Mouse (Mus musculus) midbrain, embryonic 11.5 days (tissue): ENCODE measurements around the gene Zbtb7b. TPM values are rescaled to one million over a fixed set of nuclear protein-coding genes. Genes with fewer than 3 reads are reported as not detected.

Experiments
- ATAC-seq: fragments of 200-750 bp; cut with Nextera tagmentation; 2 replicates; pipeline ENCODE4 v1.8.0; 2017; ENCODE audit warnings: moderate TSS enrichment, moderate library complexity; ENCODE audit not compliant: low FRiP score
- DNase-seq: peaks from one replicate; pipeline ENCODE4 v3.0.0; 2015; ENCODE audit warnings: low spot score; ENCODE audit errors: missing footprints
- H3K27ac ChIP-seq: fragments of 300-500 bp; sonication (generic); 2 replicates; pipeline ENCODE4 v1.5.1; 2014; ENCODE audit warnings: low read depth, low read length
- H3K27me3 ChIP-seq: fragments of 300-500 bp; sonication (generic); 2 replicates; pipeline ENCODE4 v1.6.1; 2014; ENCODE audit warnings: mild to moderate bottlenecking, low read length, moderate library complexity, mixed read lengths; ENCODE audit not compliant: control insufficient read depth, insufficient read depth
- H3K36me3 ChIP-seq: fragments of 300-500 bp; sonication (generic); 2 replicates; pipeline ENCODE4 v1.6.1; 2014; ENCODE audit warnings: mild to moderate bottlenecking, low read length, moderate library complexity, mixed read lengths; ENCODE audit not compliant: control insufficient read depth, insufficient read depth
- H3K4me1 ChIP-seq: fragments of 300-500 bp; sonication (generic); 2 replicates; pipeline ENCODE4 v1.6.1; 2014; ENCODE audit warnings: low read length; ENCODE audit not compliant: control insufficient read depth, insufficient read depth
- H3K4me2 ChIP-seq: fragments of 300-500 bp; sonication (generic); 2 replicates; pipeline ENCODE4 v1.6.1; 2014; ENCODE audit warnings: mild to moderate bottlenecking, moderate library complexity
- H3K4me3 ChIP-seq: fragments of 300-500 bp; sonication (generic); 2 replicates; pipeline ENCODE4 v1.5.1; 2014; ENCODE audit warnings: low read depth, low read length
- H3K9ac ChIP-seq: fragments of 300-500 bp; sonication (generic); 2 replicates; pipeline ENCODE4 v1.6.1; 2014; ENCODE audit warnings: low read length
- H3K9me3 ChIP-seq: fragments of 300-500 bp; sonication (generic); 2 replicates; pipeline ENCODE4 v1.6.1; 2016; ENCODE audit warnings: low read length; ENCODE audit not compliant: control insufficient read depth
- WGBS: fragments of 180-500 bp; shearing (Covaris S2); extraction: QIAGEN DNeasy Blood & Tissue Kit; methylation state at CpG from one replicate; pipeline ENCODE4 v1.1.7; 2014; 5-methylcytosine and 5-hydroxymethylcytosine counted together
- polyA plus RNA-seq: library from polyadenylated mRNA; unstranded; fragments of >200 nt; fragmentation: Nextera tagmentation; extraction: Ambion mirVana; gene quantifications from 2 replicates; pipeline ENCODE4 v1.2.1, GENCODE M21; 2014

Gene Zbtb7b
- polyA plus RNA-seq, 1 experiment from 2014 or later, result 0.27 TPM

- DNase-seq, result no peak
- no peaks in the 10 kb centered on the region for H3K36me3 ChIP-seq
- no peak overlapping the region for H3K4me3 ChIP-seq
- 94% methylated on average over 18 of the region's 18 CpGs for WGBS
- no peaks in the 10 kb centered on the region for H3K27me3 ChIP-seq
- H3K27ac ChIP-seq, result no peak overlapping the region
- H3K4me1 ChIP-seq, result peaks cover 21% of the 10 kb centered on the region
- ATAC-seq, result no peak
- H3K9me3 ChIP-seq, result no peaks in the 10 kb centered on the region
- H3K9ac ChIP-seq, result no peak overlapping the region
- H3K4me2 ChIP-seq, result no peak overlapping the region
Observed at GRCm38 (mm10) chr3:89380711-89381110, 13.9 kb downstream of the Zbtb7b start.

GRCm38 (mm10) chr3:89380291-89380690 lies 14.3 kb downstream of the Zbtb7b start:
- Histone ChIP-seq H3K36me3 (no peaks in the 10 kb centered on the region), H3K4me1 (peaks cover 18% of the 10 kb centered on the region), H3K4me2 (no peak overlapping the region), H3K27me3 (no peaks in the 10 kb centered on the region), H3K27ac (no peak overlapping the region), H3K9ac (no peak overlapping the region), H3K9me3 (no peaks in the 10 kb centered on the region), H3K4me3 (no peak overlapping the region)
- DNase-seq, result no peak
- 95% methylated on average over 14 of the region's 14 CpGs for WGBS
- ATAC-seq, result no peak

- 87% methylated on average over 31 of the region's 31 CpGs for WGBS
- Histone ChIP-seq H3K4me3 (0 out of 2 replicates have a peak overlapping the region, but pooled peaks have one; percentile 41), H3K36me3 (no peaks in the 10 kb centered on the region)
Observed at GRCm38 (mm10) chr3:89379388-89380131, 15.0 kb downstream of the Zbtb7b start.

GRCm38 (mm10) chr3:89378394-89379067 lies 16.0 kb downstream of the Zbtb7b start:
- Histone ChIP-seq H3K27ac (no peak overlapping the region), H3K9me3 (no peaks in the 10 kb centered on the region), H3K4me2 (peak overlapping the region; percentile 64), H3K9ac (peak overlapping the region; percentile 69), H3K4me1 (peaks cover 11% of the 10 kb centered on the region), H3K4me3 (peak overlapping the region; percentile 41), H3K27me3 (no peaks in the 10 kb centered on the region), H3K36me3 (no peaks in the 10 kb centered on the region)
- WGBS, result 2% methylated on average over 28 of the region's 29 CpGs
- DNase-seq, result peak; percentile 99
- peak; percentile 90 for ATAC-seq

More at GRCm38 (mm10) chr3:89379388-89380131, 15.0 kb downstream of the Zbtb7b start:
- no peak overlapping the region for H3K9ac ChIP-seq
- H3K27me3 ChIP-seq, result no peaks in the 10 kb centered on the region
- no peaks in the 10 kb centered on the region for H3K9me3 ChIP-seq
- no peak overlapping the region for H3K27ac ChIP-seq
- H3K4me2 ChIP-seq, result no peak overlapping the region
- no peak for DNase-seq
- no peak for ATAC-seq
- peaks cover 12% of the 10 kb centered on the region for H3K4me1 ChIP-seq

- Histone ChIP-seq H3K36me3 (no peaks in the 10 kb centered on the region), H3K4me3 (no peak overlapping the region), H3K27me3 (no peaks in the 10 kb centered on the region), H3K4me1 (peaks cover 11% of the 10 kb centered on the region), H3K27ac (no peak overlapping the region), H3K9ac (no peak overlapping the region), H3K4me2 (no peak overlapping the region; the same call in 1 of the 2 replicates), H3K9me3 (no peaks in the 10 kb centered on the region)
- WGBS, result 72% methylated on average over 4 of the region's 4 CpGs
- ATAC-seq (no peak; the same call in 1 of the 2 replicates), DNase-seq (no peak)
Observed at GRCm38 (mm10) chr3:89377831-89378230, 16.7 kb downstream of the Zbtb7b start.

GRCm38 (mm10) chr3:89373581-89374231 lies 20.9 kb downstream of the Zbtb7b start:
- ATAC-seq (no peak), DNase-seq (no peak)
- Histone ChIP-seq H3K9ac (no peak overlapping the region), H3K4me1 (peaks cover 7% of the 10 kb centered on the region), H3K27ac (no peak overlapping the region), H3K4me2 (no peak overlapping the region), H3K36me3 (no peaks in the 10 kb centered on the region), H3K27me3 (no peaks in the 10 kb centered on the region), H3K9me3 (no peaks in the 10 kb centered on the region), H3K4me3 (no peak overlapping the region)
- 43% methylated on average over 5 of the region's 5 CpGs for WGBS

GRCm38 (mm10) chr3:89367338-89367737 lies 27.2 kb downstream of the Zbtb7b start:
- ATAC-seq (no peak), DNase-seq (no peak)
- H3K4me3 ChIP-seq, result no peak overlapping the region
- no peaks in the 10 kb centered on the region for H3K27me3 ChIP-seq
- H3K9me3 ChIP-seq, result no peaks in the 10 kb centered on the region
- no peaks in the 10 kb centered on the region for H3K36me3 ChIP-seq
- H3K4me1 ChIP-seq, result no peaks in the 10 kb centered on the region
- H3K9ac ChIP-seq, result no peak overlapping the region
- H3K27ac ChIP-seq, result no peak overlapping the region
- H3K4me2 ChIP-seq, result no peak overlapping the region
- WGBS, result 70% methylated on average over 11 of the region's 11 CpGs

- Histone ChIP-seq H3K4me3 (no peak overlapping the region), H3K36me3 (no peaks in the 10 kb centered on the region), H3K4me2 (no peak overlapping the region), H3K4me1 (no peaks in the 10 kb centered on the region), H3K27me3 (no peaks in the 10 kb centered on the region), H3K9ac (no peak overlapping the region), H3K27ac (no peak overlapping the region), H3K9me3 (no peaks in the 10 kb centered on the region)
- ATAC-seq (no peak), DNase-seq (no peak)
- 73% methylated on average over 20 of the region's 20 CpGs for WGBS
Observed at GRCm38 (mm10) chr3:89365486-89366414, 28.8 kb downstream of the Zbtb7b start.
